Mouse (Mus musculus) embryonic facial prominence, embryonic 10.5 days (tissue): ENCODE results near the gene Siah1a. TPM values are rescaled to one million over a fixed set of nuclear protein-coding genes. Genes with fewer than 3 reads are reported as not detected.

Experiments
- DNase-seq: peaks from one replicate; pipeline ENCODE4 v3.0.0-alpha.2; 2017; ENCODE audit warnings: low spot score
- H3K27ac ChIP-seq: fragments of 300-500 bp; sonication (generic); replicated peaks from 2 replicates; pipeline ENCODE4 v1.5.1; 2016; ENCODE audit warnings: mild to moderate bottlenecking
- H3K27me3 ChIP-seq: fragments of 300-500 bp; sonication (generic); replicated peaks from 2 replicates; pipeline ENCODE4 v1.6.1; 2016; ENCODE audit warnings: low read depth, mild to moderate bottlenecking; ENCODE audit not compliant: poor library complexity, severe bottlenecking
- H3K36me3 ChIP-seq: fragments of 300-500 bp; sonication (generic); replicated peaks from 2 replicates; pipeline ENCODE4 v1.6.1; 2016; ENCODE audit warnings: mild to moderate bottlenecking, moderate library complexity
- H3K4me1 ChIP-seq: fragments of 300-500 bp; sonication (generic); 2 replicates; pipeline ENCODE4 v1.6.1; 2016
- H3K4me3 ChIP-seq: fragments of 300-500 bp; sonication (generic); 2 replicates; pipeline ENCODE4 v1.5.1; 2016; ENCODE audit warnings: mild to moderate bottlenecking, moderate library complexity
- H3K9me3 ChIP-seq: fragments of 300-500 bp; sonication (generic); 2 replicates; pipeline ENCODE4 v1.6.1; 2016; ENCODE audit warnings: mild to moderate bottlenecking
- WGBS: fragments of 180-500 bp; shearing (Covaris S2); methylation state at CpG from one replicate; pipeline ENCODE4 v1.1.7; 2016; 5-methylcytosine and 5-hydroxymethylcytosine counted together
- polyA plus RNA-seq: library from polyadenylated mRNA; unstranded; fragments of >200 nt; fragmentation: Nextera tagmentation; extraction: Ambion mirVana; gene quantifications from 2 replicates; pipeline ENCODE4 v1.2.1, GENCODE M21; 2016

Gene Siah1a
- polyA plus RNA-seq, 1 experiment from 2014 or later, result 50.5 TPM

DNA sequence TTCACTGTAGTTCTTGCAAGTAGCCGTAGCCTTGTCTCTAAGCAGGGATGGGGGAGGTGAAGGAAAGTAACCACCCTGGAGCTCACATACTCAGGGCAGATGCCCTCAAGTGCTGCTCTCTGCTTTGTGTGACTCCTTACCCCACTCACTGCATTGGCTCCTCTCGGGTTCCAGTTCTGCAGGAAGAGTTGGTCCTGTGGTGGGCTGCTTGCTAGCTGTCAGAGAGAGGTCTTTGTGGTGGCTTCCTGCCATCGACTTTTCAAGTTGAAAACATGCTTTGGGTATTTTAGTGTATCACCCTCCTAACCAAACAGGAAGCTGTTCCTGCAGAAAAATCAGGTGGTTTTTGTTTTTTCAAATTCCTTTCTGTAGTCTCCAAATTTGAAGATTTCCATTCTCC is 59.1 kb downstream of the Siah1a start:
- no peaks in the 10 kb centered on the region for H3K9me3 ChIP-seq
- 57% methylated on average over 3 of the region's 3 CpGs for WGBS
- DNase-seq, result no peak
- no peaks in the 10 kb centered on the region for H3K27me3 ChIP-seq
- 0 out of 2 replicates have a peak, but pooled peaks cover 4% of the 10 kb centered on the region for H3K4me1 ChIP-seq
- H3K27ac ChIP-seq, result no peak overlapping the region
- H3K4me3 ChIP-seq, result no peak overlapping the region
- peaks cover 7% of the 10 kb centered on the region; the same call in 1 of the 2 replicates for H3K36me3 ChIP-seq

Other genes with a start within 250 kb of the Siah1a start
- gene Abcc12, start 165.2 kb downstream of the Siah1a start, polyA plus RNA-seq, result not detected in 2 replicates
- gene Lonp2, start 121.9 kb downstream of the Siah1a start, polyA plus RNA-seq, result 50.5 and 51.4 TPM in 2 replicates
- gene Gm10638, start 235 bp downstream of the Siah1a start, polyA plus RNA-seq, result 4.6 and 4.8 TPM in 2 replicates
- 10.3 and 10.8 TPM in 2 replicates for gene N4bp1, start 139.3 kb upstream of the Siah1a start, polyA plus RNA-seq